Mouse (Mus musculus): ENCODE data around the gene Pth1r. TPM values are rescaled to one million over a fixed set of nuclear protein-coding genes. Genes with fewer than 3 reads are reported as not detected.
A peak's percentile ranks its signal among the peaks of the same experiment; 100 is the strongest.

Pth1r gene
- polyA plus RNA-seq, 1 experiment from 2014 or later = 33.9 TPM

DNA sequence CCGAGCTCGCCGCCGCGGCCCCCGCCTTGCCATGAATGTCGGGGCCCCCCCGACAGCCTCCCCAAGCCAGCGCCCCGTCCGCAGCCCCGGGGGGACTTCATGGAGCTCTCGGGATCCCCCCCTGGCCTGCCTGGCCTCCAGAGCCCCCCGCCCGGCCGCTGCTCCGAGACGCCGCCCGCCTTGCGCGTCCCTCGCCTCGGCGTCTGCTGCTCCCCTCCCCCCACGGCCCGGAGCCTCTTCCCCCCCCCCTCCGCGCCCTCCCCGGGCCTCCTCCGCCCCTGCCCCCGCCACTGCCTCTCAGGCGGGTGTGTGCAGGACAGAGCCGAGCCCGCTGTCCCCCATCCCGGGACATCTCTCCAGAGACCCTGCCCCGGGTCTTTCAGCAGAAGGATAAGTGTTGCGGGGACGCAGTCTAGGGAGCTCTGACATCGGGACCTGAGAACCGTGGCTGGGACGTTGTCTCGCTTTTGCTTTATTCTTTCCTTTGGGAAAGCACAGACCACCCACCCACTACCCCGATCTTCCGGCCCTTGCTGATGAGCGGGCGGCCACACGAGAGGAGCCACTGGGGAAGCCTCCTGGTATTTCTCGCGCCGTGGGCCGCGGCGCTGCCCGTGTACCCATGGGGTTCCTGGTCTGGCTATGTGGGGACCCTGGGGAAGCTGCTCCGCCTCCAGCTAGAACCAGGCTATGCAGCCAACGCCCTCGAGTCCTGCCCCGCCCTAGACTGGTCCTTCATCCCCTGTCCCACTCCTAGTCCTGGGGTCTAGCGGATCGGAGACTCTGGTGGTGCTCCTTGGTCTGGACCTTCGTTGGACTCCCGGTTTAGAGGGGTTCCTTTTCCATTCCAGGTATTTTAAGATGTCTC is 3.3 kb downstream of the Pth1r start:
- peaks cover 85% of the 10 kb centered on the region for H3K27me3 ChIP-seq (ENCODE audit: low read depth, poor library complexity, severe bottlenecking)
- H3K4me1 ChIP-seq = peaks cover 62% of the 10 kb centered on the region
- 2% methylated on average over 53 of the region's 63 CpGs for WGBS

DNA sequence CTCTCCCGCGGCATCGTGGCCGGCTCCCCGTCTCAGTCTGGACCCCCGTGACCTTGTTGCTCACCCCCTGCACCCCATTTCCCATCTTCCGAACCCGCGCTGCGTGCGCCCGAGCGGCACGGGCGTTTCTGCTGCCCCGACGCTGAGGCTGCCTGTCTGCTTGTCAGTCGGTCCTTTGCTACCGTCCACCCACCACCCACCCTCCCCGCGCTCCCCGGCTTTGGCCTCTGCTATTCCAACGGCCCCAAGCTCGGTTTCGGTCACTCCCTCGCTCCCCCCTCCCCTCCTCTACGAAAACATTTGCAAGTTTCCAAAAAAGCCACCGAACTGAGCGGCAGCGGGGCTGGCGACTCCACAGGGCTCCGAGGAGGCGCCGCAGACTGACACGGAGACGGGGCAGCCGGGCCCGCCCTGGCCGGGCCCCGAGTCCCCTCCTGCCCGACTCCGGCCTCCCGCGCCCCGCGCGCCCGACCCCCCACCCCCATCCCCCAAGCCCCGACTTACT is 3.9 kb downstream of the Pth1r start:
- under 1% methylated on average over 49 of the region's 49 CpGs for WGBS
- Histone ChIP-seq H3K4me3 (peak overlapping the region; percentile 81), H3K27me3 (ENCODE audit: low read depth, poor library complexity, severe bottlenecking) (peaks cover 79% of the 10 kb centered on the region), H3K36me3 (0 out of 2 replicates have a peak, but pooled peaks cover 7% of the 10 kb centered on the region), H3K9me3 (replicated peaks) (no peaks in the 10 kb centered on the region), H3K27ac (replicated peaks) (peak overlapping the region; percentile 93), H3K4me1 (peaks cover 62% of the 10 kb centered on the region)
- peak; percentile 74 for DNase-seq (ENCODE audit: low spot score)

More for the DNA sequence above, 3.3 kb downstream of the Pth1r start:
- DNase-seq (ENCODE audit: low spot score) = peak; percentile 73
- no peaks in the 10 kb centered on the region for H3K9me3 ChIP-seq (replicated peaks)
- H3K27ac ChIP-seq (replicated peaks) = peak overlapping the region; percentile 93
- H3K4me3 ChIP-seq = peak overlapping the region; percentile 81
- H3K36me3 ChIP-seq = 0 out of 2 replicates have a peak, but pooled peaks cover 5% of the 10 kb centered on the region

DNA sequence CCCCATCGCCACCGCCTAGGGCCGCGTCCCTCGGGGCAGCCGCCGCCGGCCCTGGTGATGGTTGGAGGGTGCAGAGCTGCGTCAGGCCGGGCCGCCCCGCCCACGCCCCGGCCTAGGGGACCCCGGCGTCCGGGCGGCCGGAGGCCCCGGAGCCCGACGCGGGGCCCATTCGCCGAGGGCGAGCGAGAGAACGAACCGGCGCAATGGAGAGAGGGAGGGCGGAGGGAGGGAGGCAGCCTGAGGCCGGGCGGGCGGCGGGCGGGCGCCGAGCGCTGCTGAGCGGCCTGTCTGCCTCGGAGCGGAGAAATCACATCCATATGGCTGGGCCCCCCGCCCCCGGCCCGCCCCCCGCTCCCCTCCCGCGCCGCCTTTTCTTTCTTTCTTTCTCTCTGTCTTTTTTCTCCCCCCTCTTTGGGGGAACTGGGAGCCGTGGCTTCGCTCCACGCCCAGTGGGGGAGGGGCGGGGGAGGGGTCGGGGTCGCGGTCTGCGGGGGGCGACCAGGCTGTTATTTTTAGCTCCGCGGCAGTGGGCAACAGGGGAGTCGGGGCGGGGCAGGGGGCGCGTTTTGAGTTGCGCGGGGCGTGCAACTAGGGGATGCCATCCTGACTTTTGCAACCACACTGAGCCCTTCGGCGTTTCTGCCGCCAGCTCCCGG is 4.5 kb downstream of the Pth1r start:
- peak overlapping the region; percentile 81 for H3K4me3 ChIP-seq
- under 1% methylated on average over 61 of the region's 71 CpGs for WGBS
- H3K4me1 ChIP-seq = peaks cover 62% of the 10 kb centered on the region
- H3K36me3 ChIP-seq = 0 out of 2 replicates have a peak, but pooled peaks cover 7% of the 10 kb centered on the region
- peak overlapping the region; percentile 93 for H3K27ac ChIP-seq (replicated peaks)
- peaks cover 74% of the 10 kb centered on the region for H3K27me3 ChIP-seq (ENCODE audit: low read depth, poor library complexity, severe bottlenecking)
- no peaks in the 10 kb centered on the region for H3K9me3 ChIP-seq (replicated peaks)
- peak; percentile 77 for DNase-seq (ENCODE audit: low spot score)

DNA sequence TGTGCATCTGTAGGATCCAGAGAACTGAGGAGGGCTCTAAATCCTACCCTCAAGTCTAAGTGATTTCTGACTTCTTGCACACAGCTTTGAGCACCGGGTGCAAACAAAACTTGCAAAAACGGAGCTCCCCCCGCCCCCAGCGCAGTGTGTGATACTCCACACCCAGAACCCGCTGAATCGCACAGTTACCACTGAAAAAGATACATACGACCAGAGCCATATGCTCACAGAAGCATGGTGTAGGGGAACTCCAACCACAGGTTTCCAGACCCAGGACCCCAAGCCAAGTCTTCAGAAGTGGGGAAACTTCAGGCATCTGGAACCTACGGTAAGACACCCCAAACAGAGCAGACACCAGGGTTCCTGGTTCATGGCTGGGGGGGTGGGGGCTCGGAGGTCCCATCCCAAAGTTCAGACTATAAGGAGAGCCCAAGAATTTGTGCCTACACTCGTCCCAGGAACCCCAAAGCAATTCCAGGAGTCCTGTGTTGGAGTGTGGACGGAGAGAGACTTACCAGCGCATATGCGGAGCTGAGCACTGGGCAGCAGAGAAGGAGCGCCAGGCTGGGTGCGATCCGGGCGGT is 5.1 kb downstream of the Pth1r start, which contains the start of gene Myl3:
TSS of gene Myl3 (plus strand) at position 151 of the 584 bp plus-strand sequence.
- H3K27ac ChIP-seq (replicated peaks) = peak within 1 kb of the TSS; percentile 93
- no peak for DNase-seq (ENCODE audit: low spot score)
- no peaks in the 10 kb centered on the region for H3K9me3 ChIP-seq (replicated peaks)
- H3K36me3 ChIP-seq = 0 out of 2 replicates have a peak, but pooled peaks cover 7% of the 10 kb centered on the region
- H3K27me3 ChIP-seq (ENCODE audit: low read depth, poor library complexity, severe bottlenecking) = peaks cover 71% of the 10 kb centered on the region
- 2% methylated on average over 17 of the region's 17 CpGs for WGBS
- peaks cover 63% of the 10 kb centered on the region for H3K4me1 ChIP-seq
- H3K4me3 ChIP-seq = peak within 1 kb of the TSS; percentile 81

DNA sequence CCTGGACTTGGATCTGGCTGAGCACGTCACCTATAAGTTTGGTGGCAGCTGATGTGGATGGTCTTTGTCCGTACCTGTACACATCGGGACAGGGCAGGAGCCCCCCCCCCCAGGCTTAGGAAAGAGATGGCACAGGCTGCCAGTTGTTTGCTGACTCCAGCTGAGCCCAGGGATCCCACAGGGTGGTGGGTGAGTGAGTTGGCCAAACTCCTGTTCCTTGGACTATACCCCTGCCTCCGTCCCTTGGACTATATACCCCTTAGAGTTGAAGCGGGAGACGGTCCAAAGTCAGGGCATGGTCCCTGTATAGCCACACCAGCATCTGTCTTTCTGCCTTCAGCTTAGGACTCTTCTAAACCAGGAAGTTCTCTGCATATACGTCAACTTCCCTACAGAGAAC is 7.0 kb downstream of the Pth1r start:
- Histone ChIP-seq H3K36me3 (0 out of 2 replicates have a peak, but pooled peaks cover 7% of the 10 kb centered on the region), H3K27ac (replicated peaks) (no peak overlapping the region), H3K4me1 (peaks cover 61% of the 10 kb centered on the region), H3K27me3 (ENCODE audit: low read depth, poor library complexity, severe bottlenecking) (peaks cover 71% of the 10 kb centered on the region), H3K9me3 (replicated peaks) (no peaks in the 10 kb centered on the region), H3K4me3 (no peak overlapping the region)
- DNase-seq (ENCODE audit: low spot score) = no peak
- WGBS = 92% methylated on average over 7 of the region's 7 CpGs

DNA sequence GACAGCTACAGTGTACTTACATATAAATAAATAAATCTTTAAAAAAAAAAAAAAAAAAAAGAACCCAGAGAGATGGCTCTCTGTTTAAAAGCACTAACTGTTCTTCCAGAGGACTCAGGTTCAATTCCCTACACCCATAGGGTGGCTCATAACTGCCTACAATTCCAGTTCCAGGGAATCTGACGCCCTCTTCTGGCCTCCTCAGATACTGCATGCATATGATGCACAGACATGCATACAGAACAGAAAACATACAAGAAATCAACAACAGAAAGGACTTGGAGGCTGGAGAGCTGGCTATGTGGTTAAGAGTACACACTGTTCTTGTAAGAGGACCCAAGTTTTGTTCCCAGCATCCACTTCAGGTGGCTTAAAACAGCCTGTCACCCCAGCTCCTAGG is 8.9 kb downstream of the Pth1r start:
- WGBS = 29% methylated on average over 1 of the region's 1 CpGs
- H3K4me1 ChIP-seq = peaks cover 65% of the 10 kb centered on the region
- DNase-seq (ENCODE audit: low spot score) = no peak
- no peaks in the 10 kb centered on the region for H3K9me3 ChIP-seq (replicated peaks)
- no peak overlapping the region for H3K27ac ChIP-seq (replicated peaks)
- H3K4me3 ChIP-seq = no peak overlapping the region
- 0 out of 2 replicates have a peak, but pooled peaks cover 7% of the 10 kb centered on the region for H3K36me3 ChIP-seq
- peaks cover 69% of the 10 kb centered on the region for H3K27me3 ChIP-seq (ENCODE audit: low read depth, poor library complexity, severe bottlenecking)

DNA sequence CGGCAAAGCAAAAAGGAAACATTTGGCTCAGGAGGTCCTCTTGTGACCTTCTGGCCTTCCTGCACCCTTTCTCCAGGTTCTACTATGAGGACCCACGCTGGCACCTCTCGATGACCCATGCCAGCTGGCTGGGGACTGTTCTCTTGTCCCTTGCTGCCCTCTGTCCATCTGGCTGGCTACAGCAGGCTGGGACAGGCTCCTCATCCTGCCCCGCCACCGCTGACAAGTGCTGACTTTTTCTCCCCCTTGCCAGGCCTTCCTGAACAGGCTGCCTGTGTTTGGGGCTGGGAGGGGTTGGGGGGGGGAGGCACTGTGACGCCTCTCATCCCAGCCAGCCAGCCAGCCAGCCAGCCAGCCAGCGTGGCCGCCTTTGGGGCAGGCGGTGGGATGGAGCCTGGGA is 10.6 kb downstream of the Pth1r start:
- Histone ChIP-seq H3K36me3 (0 out of 2 replicates have a peak, but pooled peaks cover 7% of the 10 kb centered on the region), H3K27ac (replicated peaks) (peak overlapping the region; percentile 57; the same call in 1 of the 2 replicates), H3K27me3 (ENCODE audit: low read depth, poor library complexity, severe bottlenecking) (peaks cover 67% of the 10 kb centered on the region), H3K4me1 (peaks cover 63% of the 10 kb centered on the region), H3K9me3 (replicated peaks) (no peaks in the 10 kb centered on the region), H3K4me3 (peak overlapping the region; percentile 11; the same call in 1 of the 2 replicates)
- no peak for DNase-seq (ENCODE audit: low spot score)
- 47% methylated on average over 9 of the region's 9 CpGs for WGBS

DNA sequence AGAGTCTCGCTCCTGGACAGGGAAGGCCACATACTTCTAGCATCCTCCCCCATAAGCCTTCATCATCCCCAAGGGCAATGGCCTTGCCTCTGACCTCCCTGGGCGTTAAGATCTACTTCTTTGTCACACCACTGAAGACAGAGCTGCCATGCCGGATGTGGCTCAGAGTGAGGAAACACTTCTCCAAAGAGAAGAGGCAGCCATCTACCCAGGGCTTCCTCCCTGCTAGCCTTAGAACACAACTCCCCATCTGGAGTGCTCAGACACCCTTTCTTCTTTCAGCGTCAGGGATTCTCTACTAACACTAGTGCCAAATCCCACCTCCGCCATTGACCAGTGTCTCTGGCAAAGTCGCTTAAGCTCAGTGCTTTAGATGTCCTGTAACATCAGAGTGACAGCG is 12.8 kb downstream of the Pth1r start:
- H3K27me3 ChIP-seq (ENCODE audit: low read depth, poor library complexity, severe bottlenecking) = peaks cover 68% of the 10 kb centered on the region
- no peaks in the 10 kb centered on the region for H3K9me3 ChIP-seq (replicated peaks)
- no peak overlapping the region for H3K4me3 ChIP-seq
- peaks cover 62% of the 10 kb centered on the region for H3K4me1 ChIP-seq
- H3K36me3 ChIP-seq = 0 out of 2 replicates have a peak, but pooled peaks cover 7% of the 10 kb centered on the region
- WGBS = 83% methylated on average over 7 of the region's 7 CpGs
- DNase-seq (ENCODE audit: low spot score) = no peak
- no peak overlapping the region for H3K27ac ChIP-seq (replicated peaks)

DNA sequence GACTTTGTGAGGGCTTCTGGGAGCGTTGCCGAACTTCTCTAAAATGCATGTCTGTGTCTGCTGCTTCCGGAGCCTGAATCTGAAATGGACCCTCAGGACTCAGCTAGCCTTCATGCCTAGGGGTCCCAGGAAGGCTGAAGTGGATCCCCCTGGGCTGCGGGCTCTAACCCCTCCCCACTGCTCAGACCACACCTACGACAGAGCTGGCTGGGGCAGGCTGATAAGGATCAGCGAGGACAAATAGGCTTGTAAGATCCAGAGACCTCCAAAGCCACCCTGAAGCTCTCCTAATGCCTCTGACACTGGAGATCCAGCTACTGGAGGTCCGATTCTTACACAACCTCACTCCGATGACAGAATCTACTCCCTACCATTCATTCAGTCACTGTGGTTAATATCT is 13.8 kb downstream of the Pth1r start:
- no peaks in the 10 kb centered on the region for H3K9me3 ChIP-seq (replicated peaks)
- H3K4me1 ChIP-seq = peaks cover 67% of the 10 kb centered on the region
- no peak for DNase-seq (ENCODE audit: low spot score)
- peak overlapping the region; percentile 78 for H3K27ac ChIP-seq (replicated peaks)
- peak overlapping the region; percentile 52 for H3K4me3 ChIP-seq
- WGBS = 10% methylated on average over 8 of the region's 8 CpGs
- H3K27me3 ChIP-seq (ENCODE audit: low read depth, poor library complexity, severe bottlenecking) = peaks cover 78% of the 10 kb centered on the region
- 0 out of 2 replicates have a peak, but pooled peaks cover 9% of the 10 kb centered on the region for H3K36me3 ChIP-seq

DNA sequence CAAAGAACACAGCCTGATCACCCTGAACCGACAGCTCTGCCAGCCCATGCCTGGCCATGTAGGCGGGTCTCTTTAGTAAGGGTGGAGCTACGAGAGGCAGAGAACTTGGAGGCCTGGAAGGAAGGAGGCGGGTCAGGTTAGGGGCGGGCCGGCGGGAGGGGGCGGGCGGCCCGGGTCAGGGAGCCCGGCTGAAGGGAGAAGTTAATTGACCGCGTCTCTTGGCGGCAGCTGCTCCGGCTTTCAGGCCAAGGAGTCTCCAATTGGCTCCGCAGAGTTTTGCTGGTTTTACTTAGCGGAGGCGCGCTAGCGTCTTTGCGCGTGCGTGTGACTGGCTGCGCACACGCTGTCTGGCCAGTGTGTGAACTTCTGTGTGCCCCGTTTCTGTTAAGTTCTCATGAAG is 14.3 kb downstream of the Pth1r start:
- peaks cover 68% of the 10 kb centered on the region for H3K4me1 ChIP-seq
- no peaks in the 10 kb centered on the region for H3K9me3 ChIP-seq (replicated peaks)
- 0 out of 2 replicates have a peak, but pooled peaks cover 12% of the 10 kb centered on the region for H3K36me3 ChIP-seq
- peak; percentile 91 for DNase-seq (ENCODE audit: low spot score)
- peak overlapping the region; percentile 78 for H3K27ac ChIP-seq (replicated peaks)
- under 1% methylated on average over 26 of the region's 26 CpGs for WGBS
- H3K27me3 ChIP-seq (ENCODE audit: low read depth, poor library complexity, severe bottlenecking) = peaks cover 83% of the 10 kb centered on the region
- peak overlapping the region; percentile 52 for H3K4me3 ChIP-seq

DNA sequence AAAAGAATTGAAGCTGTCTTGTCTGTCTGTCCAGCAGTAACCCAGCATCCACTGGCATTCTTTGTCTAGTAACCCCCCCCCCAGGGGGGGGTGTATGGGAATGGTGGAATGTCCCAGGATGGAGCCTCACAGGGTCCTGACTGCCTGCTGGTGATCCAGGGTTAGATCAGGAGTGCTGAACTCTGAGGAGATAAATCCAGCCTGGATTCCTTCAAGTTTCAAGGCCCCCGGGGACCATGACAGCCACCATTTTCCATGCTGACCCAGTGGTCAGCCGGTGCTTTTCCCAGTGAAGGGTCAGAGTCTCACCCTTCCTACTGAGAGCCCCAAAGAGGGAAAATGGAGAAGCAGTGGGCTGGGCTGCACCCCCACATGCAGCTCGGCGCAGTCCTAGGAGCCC is 15.1 kb downstream of the Pth1r start:
- DNase-seq (ENCODE audit: low spot score) = no peak
- peaks cover 70% of the 10 kb centered on the region for H3K4me1 ChIP-seq
- H3K36me3 ChIP-seq = 0 out of 2 replicates have a peak, but pooled peaks cover 14% of the 10 kb centered on the region
- H3K4me3 ChIP-seq = peak overlapping the region; percentile 52; the same call in 1 of the 2 replicates
- peaks cover 88% of the 10 kb centered on the region for H3K27me3 ChIP-seq (ENCODE audit: low read depth, poor library complexity, severe bottlenecking)
- H3K27ac ChIP-seq (replicated peaks) = peak overlapping the region; percentile 78; the same call in 1 of the 2 replicates
- no peaks in the 10 kb centered on the region for H3K9me3 ChIP-seq (replicated peaks)
- 64% methylated on average over 4 of the region's 4 CpGs for WGBS

DNA sequence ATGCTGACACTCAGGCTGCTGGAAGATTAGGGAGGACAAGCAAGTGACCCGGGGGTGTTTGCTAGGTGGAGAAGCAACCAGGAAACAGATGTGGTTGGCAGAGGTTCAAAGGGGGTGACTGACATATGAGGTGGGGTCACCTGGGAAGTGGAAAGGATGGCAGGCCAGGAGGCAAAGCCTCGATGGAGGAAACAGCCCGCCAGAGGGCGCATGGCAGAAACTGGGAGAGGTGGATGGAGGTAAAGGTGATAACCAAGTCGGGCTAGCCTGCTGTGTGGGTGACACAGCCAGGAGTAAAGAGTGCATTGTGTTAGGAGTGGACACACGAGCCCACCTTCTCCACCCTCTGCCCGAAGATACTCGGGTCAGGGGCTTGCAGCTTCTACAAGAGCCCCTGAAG is 17.1 kb downstream of the Pth1r start:
- Histone ChIP-seq H3K27ac (replicated peaks) (no peak overlapping the region), H3K27me3 (ENCODE audit: low read depth, poor library complexity, severe bottlenecking) (peaks cover 88% of the 10 kb centered on the region), H3K36me3 (peaks cover 19% of the 10 kb centered on the region), H3K9me3 (replicated peaks) (no peaks in the 10 kb centered on the region), H3K4me3 (no peak overlapping the region), H3K4me1 (peaks cover 65% of the 10 kb centered on the region)
- 25% methylated on average over 8 of the region's 8 CpGs for WGBS
- no peak for DNase-seq (ENCODE audit: low spot score)
